Mouse (Mus musculus): ENCODE measurements at regions not wholly inside any gene's neighbourhood (a gene's known extent, or its start where the extent isn't known, plus 50 kb on each side); places are given as distances from the start of the nearest gene placed in this dataset.

- no peak for DNase-seq (ENCODE audit: low spot score in 2 of 2)
These were observed 348.5 kb upstream of the Npvf start for GRCm38 (mm10) chr6:51002713-51003112.

GRCm38 (mm10) chr6:51006074-51006591, 351.9 kb upstream of the Npvf start:
- peak in 1 of 2 experiments; percentile 17 for DNase-seq (ENCODE audit: low spot score in 2 of 2)

- no peak for DNase-seq (ENCODE audit: low spot score in 2 of 2)
These were observed 355.5 kb upstream of the Npvf start for GRCm38 (mm10) chr6:51009526-51010340.

- no peak for DNase-seq (ENCODE audit: low spot score in 2 of 2)
These were observed 356.3 kb upstream of the Npvf start for GRCm38 (mm10) chr6:51010536-51010935.

DNA sequence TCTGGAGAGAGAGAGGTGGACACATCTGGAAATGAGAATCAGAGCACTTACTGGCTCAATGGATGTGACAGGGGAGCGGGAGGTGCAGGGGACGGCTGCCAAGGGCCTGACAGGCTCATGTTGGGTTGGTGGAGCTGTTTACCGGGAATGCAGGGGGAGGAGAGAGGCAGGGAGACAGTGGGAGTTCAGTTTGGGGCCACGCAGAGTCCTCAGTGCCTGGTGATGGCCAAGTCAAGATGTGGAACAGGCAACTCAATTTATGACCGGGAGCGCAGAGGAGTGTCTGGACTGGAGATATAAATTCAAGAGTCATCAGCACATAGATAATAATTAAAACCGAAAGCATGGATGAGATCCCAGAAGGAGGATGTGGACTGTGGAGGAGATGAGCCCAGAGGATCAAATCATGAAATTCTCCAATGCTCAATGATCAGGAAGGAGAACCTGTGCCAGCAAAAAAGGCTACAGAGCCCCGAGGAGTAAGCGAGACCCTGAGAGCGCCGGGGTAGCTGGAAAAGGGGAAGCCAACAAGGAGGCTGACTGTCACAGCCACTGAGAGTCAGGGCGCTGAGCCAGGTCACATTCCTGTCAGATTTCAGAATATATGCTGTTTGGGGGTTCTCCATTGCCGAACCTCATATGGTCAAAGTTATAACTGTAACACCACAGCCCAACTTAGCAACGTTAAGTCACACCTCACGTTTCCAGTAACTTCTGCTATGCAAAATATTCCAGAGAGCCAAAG, 358.0 kb upstream of the Npvf start:
- no peak for DNase-seq (ENCODE audit: low spot score in 2 of 2)

DNA sequence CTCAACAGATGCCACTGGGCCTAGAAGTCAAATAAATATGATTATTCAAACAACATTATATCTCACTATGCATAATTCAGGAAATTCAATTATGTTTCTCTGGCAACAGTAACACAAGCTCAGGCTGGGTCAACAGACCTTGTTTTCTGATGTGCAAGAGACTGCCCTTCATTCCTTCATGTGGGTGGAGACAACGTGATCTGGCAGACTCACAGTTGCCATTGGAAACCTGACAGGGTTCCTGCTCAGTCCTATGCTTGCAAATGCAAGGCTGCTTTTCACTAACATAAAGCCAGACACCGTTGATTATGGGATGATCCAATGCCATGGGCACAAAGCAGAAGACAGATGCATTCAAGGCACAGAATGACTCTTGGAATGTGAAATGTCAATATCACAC, 361.5 kb upstream of the Npvf start:
- DNase-seq (ENCODE audit: low spot score in 2 of 2): peak; percentile 14 to 31

DNA sequence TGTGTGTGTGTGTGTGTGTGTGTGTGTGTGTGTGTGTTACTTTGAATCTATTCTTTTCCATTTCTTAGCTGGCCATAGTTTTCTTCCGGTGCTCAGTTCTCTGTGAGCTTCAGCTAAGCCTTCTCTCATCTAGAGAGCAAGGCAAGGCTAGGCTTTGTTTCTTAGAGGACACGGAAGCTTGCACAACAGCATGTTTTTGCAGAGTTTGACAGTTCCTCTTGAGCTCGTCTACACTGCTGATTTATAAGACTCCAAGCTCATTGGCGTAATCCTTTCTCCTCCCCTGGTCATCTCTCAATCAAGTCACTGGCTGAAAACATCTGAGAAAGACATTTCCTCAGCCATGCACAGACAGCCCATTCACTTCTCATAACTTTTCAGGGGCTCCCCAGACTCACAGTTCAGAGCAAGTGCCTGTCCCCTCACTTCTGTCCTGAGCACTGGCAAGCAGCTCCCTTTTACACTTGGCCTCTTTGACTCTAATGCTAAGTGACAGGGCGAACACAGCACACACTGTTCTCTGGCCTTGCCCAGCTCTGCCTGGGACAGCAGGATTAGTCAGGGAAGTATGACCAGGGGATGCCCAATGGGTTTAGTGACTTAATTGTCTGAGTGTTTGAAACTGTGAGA, 362.3 kb upstream of the Npvf start:
- DNase-seq (ENCODE audit: low spot score in 2 of 2): no peak

DNA sequence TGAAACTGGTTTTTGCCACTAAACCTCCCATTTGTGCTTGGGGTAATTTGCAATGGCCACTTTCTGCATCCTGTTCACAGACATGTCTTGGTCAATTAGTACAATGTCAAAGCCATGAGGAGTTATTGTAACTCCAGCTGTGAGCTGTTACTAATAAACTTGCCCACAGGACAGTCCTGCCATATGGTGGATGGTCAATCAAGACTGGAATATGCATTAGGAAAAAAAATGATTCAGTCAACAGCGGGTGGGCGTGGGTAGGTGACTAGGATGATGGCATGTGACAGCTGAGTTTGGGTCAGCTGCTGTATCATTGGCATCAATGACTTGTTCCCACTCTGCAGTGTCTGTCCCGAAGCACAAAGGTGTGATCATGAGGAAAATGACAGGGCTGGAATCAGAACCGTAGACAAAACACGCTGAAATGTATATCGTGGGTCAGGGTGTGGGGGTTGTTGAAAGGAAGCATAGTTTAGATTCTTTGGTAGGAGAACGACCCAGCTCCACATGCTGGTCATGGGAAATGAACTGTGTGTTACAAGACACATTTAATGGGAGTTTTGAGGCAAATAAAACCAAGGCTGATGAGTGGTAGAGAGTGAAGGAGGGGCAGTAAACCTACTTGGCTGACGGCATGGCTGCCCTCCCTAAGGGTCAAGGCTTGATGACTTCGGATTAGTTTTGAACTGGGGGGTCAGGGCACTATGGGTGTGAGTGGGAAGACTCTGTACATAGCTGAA, 363.2 kb upstream of the Npvf start:
- no peak for DNase-seq (ENCODE audit: low spot score in 2 of 2)

DNA sequence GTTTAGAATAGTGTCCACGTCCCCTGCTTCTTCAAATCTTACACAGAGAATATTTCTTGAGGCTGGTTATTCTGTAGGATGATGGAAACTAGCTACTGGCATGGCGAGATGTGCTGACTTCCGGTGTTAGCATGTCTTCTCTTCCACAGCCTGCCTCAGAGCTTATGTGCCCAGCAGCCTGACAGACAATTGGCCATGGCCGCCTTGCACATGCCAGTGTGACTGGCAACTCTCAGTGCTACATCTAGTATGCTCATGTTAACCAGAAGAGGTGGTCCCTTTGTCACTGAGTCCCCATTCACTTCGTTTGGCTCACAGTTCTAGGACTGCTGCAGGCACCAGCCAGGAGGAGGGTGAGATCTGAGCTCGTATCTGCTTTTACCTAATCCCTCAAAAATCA, 367.0 kb upstream of the Npvf start:
- DNase-seq (ENCODE audit: low spot score in 2 of 2): no peak

DNA sequence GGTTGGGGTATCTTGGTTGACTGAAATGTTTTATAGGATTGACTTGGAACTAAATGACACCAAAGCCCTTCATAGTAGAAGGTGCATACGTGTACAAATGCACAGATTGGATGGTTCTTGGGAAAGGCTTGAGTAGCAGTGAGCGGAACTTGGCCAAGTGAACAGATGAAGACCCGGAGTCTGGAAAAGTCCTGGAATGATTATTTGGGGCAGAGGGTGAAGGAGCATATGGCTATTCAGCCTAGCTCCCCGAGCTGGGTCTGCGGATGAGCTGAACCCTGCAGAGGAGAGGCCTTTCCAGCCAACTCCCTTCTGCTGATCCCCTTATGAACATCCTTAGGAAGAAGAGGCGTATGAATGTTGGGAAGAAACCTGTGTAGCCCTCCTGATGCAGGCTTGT, 369.1 kb upstream of the Npvf start:
- no peak for DNase-seq (ENCODE audit: low spot score in 2 of 2)

DNA sequence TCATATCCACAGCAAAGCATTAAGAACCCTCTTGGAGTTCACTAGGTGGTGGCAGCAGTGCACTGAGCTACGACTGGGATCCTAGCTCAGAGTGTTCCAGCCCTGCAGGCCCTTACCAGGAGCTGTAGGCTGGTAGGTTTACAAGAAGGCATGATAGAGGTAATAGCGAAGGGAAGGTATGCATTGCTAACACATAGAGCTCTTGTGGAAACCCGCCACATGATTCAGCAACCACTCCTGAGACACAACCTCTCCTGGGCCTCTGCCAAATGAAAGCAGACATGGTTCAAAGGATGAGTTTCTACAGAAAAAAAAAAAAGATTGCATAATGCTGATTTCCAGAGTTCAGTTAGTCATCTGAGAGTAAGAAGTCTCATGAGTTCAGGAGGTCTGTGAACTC, 370.5 kb upstream of the Npvf start:
- no peak for DNase-seq (ENCODE audit: low spot score in 2 of 2)

- DNase-seq (ENCODE audit: low spot score in 2 of 2): no peak
These were observed 371.2 kb upstream of the Npvf start for GRCm38 (mm10) chr6:51025411-51025810.

DNA sequence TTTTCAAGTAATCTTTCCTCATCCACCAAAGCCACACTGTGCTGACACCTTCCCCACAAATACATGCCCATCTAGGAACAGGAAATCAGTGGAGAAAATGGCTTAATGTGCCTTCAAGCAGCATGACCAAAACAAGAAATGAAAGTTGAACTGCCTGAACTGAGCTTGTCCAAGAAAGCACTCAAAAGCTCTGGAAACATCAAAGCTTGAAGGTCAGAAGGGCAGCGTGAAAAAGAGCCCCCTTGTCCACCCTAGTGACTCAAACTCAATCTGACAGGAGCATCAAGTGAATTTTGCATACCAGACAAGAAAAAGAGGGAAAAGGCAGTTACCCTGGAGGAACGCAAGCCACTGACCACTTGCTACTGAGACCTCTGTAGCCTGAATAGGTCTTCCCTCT, 373.1 kb upstream of the Npvf start:
- DNase-seq (ENCODE audit: low spot score in 2 of 2): no peak

DNA sequence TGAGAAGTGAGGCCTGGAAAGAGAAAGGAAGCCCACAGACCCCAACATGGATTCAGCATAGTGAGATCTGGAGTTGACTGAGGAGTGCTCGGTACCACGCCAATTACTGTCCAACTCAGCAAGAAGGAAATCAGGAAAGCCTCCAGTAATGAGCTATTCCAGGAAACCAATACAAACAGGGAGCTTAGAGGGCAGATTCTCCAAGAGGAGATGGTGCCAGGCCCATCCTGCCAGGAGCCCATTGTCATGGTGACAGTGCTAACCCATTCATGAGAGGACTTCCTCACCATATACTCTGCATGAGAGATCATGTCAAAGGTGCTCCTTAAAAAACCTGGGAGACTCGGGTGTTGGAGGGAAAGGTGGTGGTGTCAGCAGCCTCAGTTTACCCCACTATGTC, 375.3 kb upstream of the Npvf start:
- no peak for DNase-seq (ENCODE audit: low spot score in 2 of 2)

GRCm38 (mm10) chr6:51029953-51030352, 375.7 kb upstream of the Npvf start:
- DNase-seq (ENCODE audit: low spot score in 2 of 2): peak in 1 of 2 experiments; percentile 14

DNA sequence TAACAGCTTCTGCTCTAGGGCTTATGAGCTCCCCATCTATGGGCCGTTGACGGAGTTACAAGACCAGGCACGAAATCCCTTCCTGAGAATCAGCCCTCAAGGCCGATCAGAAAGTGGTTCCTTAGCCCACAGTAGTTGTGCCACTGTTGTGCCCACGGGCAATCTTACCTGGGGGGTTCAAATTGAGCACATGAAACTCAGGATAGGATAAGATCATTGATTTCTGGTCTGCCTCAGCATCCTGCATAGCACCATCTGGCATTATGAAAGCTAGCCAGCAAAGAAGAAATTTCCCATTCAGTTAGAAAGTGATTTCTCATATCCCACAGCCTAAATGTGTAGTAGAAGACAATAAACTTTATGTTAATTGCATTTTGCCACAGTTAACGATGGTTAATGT, 379.6 kb upstream of the Npvf start:
- no peak for DNase-seq (ENCODE audit: low spot score in 2 of 2)

DNA sequence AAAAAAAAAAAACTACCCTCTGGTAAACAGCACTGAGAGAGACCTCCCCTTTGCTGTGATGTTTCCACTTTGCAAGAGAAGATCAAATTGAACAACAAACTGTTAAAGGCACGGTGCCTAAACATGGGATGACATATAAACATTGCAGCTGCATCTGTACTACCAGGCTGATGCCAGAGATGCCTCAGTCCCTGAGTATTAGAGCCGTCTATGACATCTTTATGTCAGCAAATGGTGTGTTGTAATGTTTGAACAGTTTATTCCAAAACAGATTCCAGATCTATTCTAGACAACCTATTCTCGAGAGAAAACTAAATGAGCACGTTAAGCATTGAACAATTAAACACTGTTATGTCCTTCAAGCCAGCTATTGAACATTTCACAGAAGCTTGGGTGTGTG, 381.8 kb upstream of the Npvf start:
- no peak for DNase-seq (ENCODE audit: low spot score in 2 of 2)

- no peak for DNase-seq (ENCODE audit: low spot score in 2 of 2)
These were observed 382.3 kb upstream of the Npvf start for GRCm38 (mm10) chr6:51036553-51036952.

- DNase-seq (ENCODE audit: low spot score in 2 of 2): no peak
These were observed 382.7 kb upstream of the Npvf start for GRCm38 (mm10) chr6:51036956-51037355.

DNA sequence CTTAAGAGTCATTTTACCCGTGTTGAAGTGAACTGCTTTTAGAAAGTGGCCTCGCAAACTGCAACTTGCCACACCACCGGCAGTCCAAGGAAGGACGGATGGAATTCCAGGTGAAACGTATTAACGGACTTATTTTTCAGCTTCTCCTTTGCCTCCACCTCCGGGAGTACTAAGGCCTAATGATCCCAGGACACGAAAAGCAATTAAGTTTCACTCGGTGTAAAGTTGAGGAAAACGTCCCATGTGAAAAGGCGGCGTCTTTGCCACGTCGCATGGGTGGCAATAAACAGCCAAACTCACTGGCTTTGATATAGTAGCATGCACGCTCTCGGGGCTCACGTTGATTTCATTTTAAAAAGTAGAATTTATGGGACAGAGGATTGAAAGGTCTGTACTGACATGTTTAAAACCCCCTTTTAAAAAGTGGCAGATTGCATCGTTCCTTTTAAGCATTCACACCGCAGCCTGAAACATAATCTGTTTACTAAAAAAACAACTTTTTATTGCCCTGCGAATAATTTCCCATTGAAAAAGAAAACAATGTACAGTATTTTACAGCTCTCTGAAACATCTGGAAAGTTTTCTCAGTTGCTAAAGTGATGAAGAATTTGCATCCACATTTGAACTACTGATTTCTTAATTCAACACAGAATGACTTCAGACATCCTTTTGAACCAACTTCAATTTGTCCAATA, 385.4 kb upstream of the Npvf start:
- DNase-seq (ENCODE audit: low spot score in 2 of 2): no peak

GRCm38 (mm10) chr6:51043970-51044369, 388.5 kb upstream of the Nfe2l3 start:
- no peak for DNase-seq (ENCODE audit: low spot score in 2 of 2)

Measured in frontal cortex, postnatal 10 days (tissue).